Mouse (Mus musculus): ENCODE data around the gene Tff1.

DNA sequence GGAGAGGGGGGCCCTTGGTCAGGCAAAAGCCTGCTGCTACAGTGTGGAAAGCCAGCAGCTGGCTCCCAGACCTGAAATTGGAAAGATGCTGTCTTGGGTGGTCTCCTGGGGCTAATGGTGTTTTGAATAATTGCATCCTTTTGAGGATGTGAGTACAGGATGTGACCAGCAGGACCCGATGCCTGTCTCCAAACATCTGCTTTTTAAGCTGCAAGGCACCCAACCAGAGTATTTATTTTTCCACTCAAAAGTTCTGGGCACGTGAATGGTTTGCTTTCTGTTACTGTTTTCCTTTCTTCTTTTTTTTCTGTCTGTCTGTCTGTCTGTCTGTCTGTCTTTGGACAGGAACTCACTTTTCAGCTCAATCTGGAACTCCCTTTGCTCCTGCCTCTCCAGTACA lies 27.6 kb upstream of the Tff1 start:
- no peak for TF ChIP-seq CTCF (IDR thresholded peaks at IDR 0.05; ENCODE audit: low read depth)
- peak; percentile 19; the same call in 1 of the 2 replicates for TF ChIP-seq EP300 (IDR thresholded peaks at IDR 0.05; ENCODE audit: low read depth)

All from liver, postnatal 0 days (tissue).